Mouse (Mus musculus): ENCODE results near the gene Plekhs1. TPM values are rescaled to one million over a fixed set of nuclear protein-coding genes. Genes with fewer than 3 reads are reported as not detected.

The Plekhs1 gene
- polyA plus RNA-seq, 1 experiment = 0.02 TPM

- 85% methylated on average over 7 of the region's 7 CpGs for WGBS
- H3K4me3 ChIP-seq (ENCODE audit: extremely low read depth, insufficient read depth, insufficient read length) = no peak overlapping the region
- TF ChIP-seq POLR2A (IDR thresholded peaks at IDR 0.05; ENCODE audit: low read depth, low read length) (no peak), CTCF (IDR thresholded peaks at IDR 0.05; ENCODE audit: extremely low read depth, insufficient read depth, insufficient read length, insufficient replicate concordance) (no peak)
- no peaks in the 10 kb centered on the region for H3K4me1 ChIP-seq (ENCODE audit: control insufficient read depth, insufficient read depth, insufficient read length)
- DNase-seq (ENCODE audit: low read depth in 1 of 2, low spot score in 2 of 2) = no peak
- no peak overlapping the region for H3K27ac ChIP-seq (ENCODE audit: insufficient read depth, low read length)
- H3K27me3 ChIP-seq (ENCODE audit: control insufficient read depth, insufficient read depth, low read length) = no peaks in the 10 kb centered on the region
- peaks cover 17% of the 10 kb centered on the region for H3K36me3 ChIP-seq (ENCODE audit: control insufficient read depth, insufficient read depth, low read length)
These were observed 22.9 kb upstream of the Plekhs1 start for GRCm38 (mm10) chr19:56438357-56439071.

- no peak overlapping the region for H3K4me3 ChIP-seq (ENCODE audit: extremely low read depth, insufficient read depth, insufficient read length)
- DNase-seq (ENCODE audit: low read depth in 1 of 2, low spot score in 2 of 2) = no peak
- TF ChIP-seq POLR2A (IDR thresholded peaks at IDR 0.05; ENCODE audit: low read depth, low read length) (no peak), CTCF (IDR thresholded peaks at IDR 0.05; ENCODE audit: extremely low read depth, insufficient read depth, insufficient read length, insufficient replicate concordance) (no peak)
- H3K4me1 ChIP-seq (ENCODE audit: control insufficient read depth, insufficient read depth, insufficient read length) = no peaks in the 10 kb centered on the region
- WGBS = 76% methylated on average over 6 of the region's 6 CpGs
- no peaks in the 10 kb centered on the region for H3K27me3 ChIP-seq (ENCODE audit: control insufficient read depth, insufficient read depth, low read length)
- H3K36me3 ChIP-seq (ENCODE audit: control insufficient read depth, insufficient read depth, low read length) = peaks cover 14% of the 10 kb centered on the region
- H3K27ac ChIP-seq (ENCODE audit: insufficient read depth, low read length) = no peak overlapping the region
These were observed 22.4 kb upstream of the Plekhs1 start for GRCm38 (mm10) chr19:56439072-56439434.

DNA sequence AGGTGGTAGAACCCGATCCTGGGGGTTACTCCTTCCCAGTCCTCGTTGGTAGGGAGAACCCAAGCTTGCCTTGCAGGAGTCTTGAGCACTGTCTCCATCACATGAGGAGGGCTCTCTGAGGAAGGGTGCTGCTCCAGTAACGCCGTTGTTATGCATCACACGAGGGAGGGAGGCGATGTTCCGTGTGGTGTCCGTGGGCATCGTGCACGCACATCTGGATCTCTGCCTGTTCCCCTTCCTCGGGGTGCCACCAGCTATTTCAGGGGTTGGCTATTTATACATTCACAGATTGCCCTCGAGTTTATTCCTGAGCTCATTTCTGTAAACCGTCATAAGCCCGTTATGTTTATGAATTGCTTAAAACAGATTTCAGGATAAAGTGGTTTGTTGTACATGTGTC, 18.0 kb upstream of the Plekhs1 start:
- 86% methylated on average over 14 of the region's 14 CpGs for WGBS
- Histone ChIP-seq H3K4me3 (ENCODE audit: extremely low read depth, insufficient read depth, insufficient read length) (no peak overlapping the region), H3K27me3 (ENCODE audit: control insufficient read depth, insufficient read depth, low read length) (no peaks in the 10 kb centered on the region), H3K27ac (ENCODE audit: insufficient read depth, low read length) (no peak overlapping the region), H3K36me3 (ENCODE audit: control insufficient read depth, insufficient read depth, low read length) (no peaks in the 10 kb centered on the region), H3K4me1 (ENCODE audit: control insufficient read depth, insufficient read depth, insufficient read length) (no peaks in the 10 kb centered on the region)
- no peak for DNase-seq (ENCODE audit: low read depth in 1 of 2, low spot score in 2 of 2)
- no peak for TF ChIP-seq CTCF (IDR thresholded peaks at IDR 0.05; ENCODE audit: extremely low read depth, insufficient read depth, insufficient read length, insufficient replicate concordance)
- no peak for TF ChIP-seq POLR2A (IDR thresholded peaks at IDR 0.05; ENCODE audit: low read depth, low read length)

- no peak overlapping the region for H3K4me3 ChIP-seq (ENCODE audit: extremely low read depth, insufficient read depth, insufficient read length)
- TF ChIP-seq POLR2A (IDR thresholded peaks at IDR 0.05; ENCODE audit: low read depth, low read length) (no peak), CTCF (IDR thresholded peaks at IDR 0.05; ENCODE audit: extremely low read depth, insufficient read depth, insufficient read length, insufficient replicate concordance) (no peak)
- 96% methylated on average over 4 of the region's 4 CpGs for WGBS
- no peaks in the 10 kb centered on the region for H3K4me1 ChIP-seq (ENCODE audit: control insufficient read depth, insufficient read depth, insufficient read length)
- no peak for DNase-seq (ENCODE audit: low read depth in 1 of 2, low spot score in 2 of 2)
- H3K27ac ChIP-seq (ENCODE audit: insufficient read depth, low read length) = no peak overlapping the region
- H3K27me3 ChIP-seq (ENCODE audit: control insufficient read depth, insufficient read depth, low read length) = no peaks in the 10 kb centered on the region
- H3K36me3 ChIP-seq (ENCODE audit: control insufficient read depth, insufficient read depth, low read length) = no peaks in the 10 kb centered on the region
These were observed 12.7 kb upstream of the Plekhs1 start for GRCm38 (mm10) chr19:56448784-56449183.

- WGBS = 90% methylated on average over 8 of the region's 8 CpGs
These were observed 11.9 kb upstream of the Plekhs1 start for GRCm38 (mm10) chr19:56449537-56449936.

DNA sequence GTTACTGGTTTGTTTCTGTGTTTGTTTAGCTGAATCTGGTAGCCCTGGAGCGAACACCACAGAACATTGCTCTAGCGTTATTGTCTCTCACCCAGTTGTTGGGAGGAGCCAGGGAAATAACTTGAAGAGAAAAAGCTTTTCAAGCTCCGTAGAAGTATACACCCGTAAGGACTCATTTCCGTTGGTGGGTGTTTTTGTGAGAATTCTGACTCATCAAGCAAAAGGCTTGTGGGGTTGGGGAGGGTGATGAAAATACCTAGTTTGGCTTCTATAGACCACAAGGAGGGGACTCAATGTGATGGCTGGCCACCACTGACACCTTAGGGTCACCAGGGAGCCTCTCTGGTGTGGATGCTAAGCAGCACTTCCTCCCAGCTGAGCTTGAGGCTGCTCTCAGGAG, 10.5 kb upstream of the Plekhs1 start:
- H3K36me3 ChIP-seq (ENCODE audit: control insufficient read depth, insufficient read depth, low read length) = no peaks in the 10 kb centered on the region
- no peak overlapping the region for H3K27ac ChIP-seq (ENCODE audit: insufficient read depth, low read length)
- H3K4me1 ChIP-seq (ENCODE audit: control insufficient read depth, insufficient read depth, insufficient read length) = no peaks in the 10 kb centered on the region
- H3K27me3 ChIP-seq (ENCODE audit: control insufficient read depth, insufficient read depth, low read length) = no peaks in the 10 kb centered on the region
- TF ChIP-seq POLR2A (IDR thresholded peaks at IDR 0.05; ENCODE audit: low read depth, low read length) (no peak), CTCF (IDR thresholded peaks at IDR 0.05; ENCODE audit: extremely low read depth, insufficient read depth, insufficient read length, insufficient replicate concordance) (no peak)
- no peak for DNase-seq (ENCODE audit: low read depth in 1 of 2, low spot score in 2 of 2)
- WGBS = 60% methylated on average over 5 of the region's 5 CpGs
- no peak overlapping the region for H3K4me3 ChIP-seq (ENCODE audit: extremely low read depth, insufficient read depth, insufficient read length)

More at GRCm38 (mm10) chr19:56449537-56449936, 11.9 kb upstream of the Plekhs1 start:
- no peak overlapping the region for H3K27ac ChIP-seq (ENCODE audit: insufficient read depth, low read length)
- H3K4me1 ChIP-seq (ENCODE audit: control insufficient read depth, insufficient read depth, insufficient read length) = no peaks in the 10 kb centered on the region
- no peak overlapping the region for H3K4me3 ChIP-seq (ENCODE audit: extremely low read depth, insufficient read depth, insufficient read length)
- no peak for DNase-seq (ENCODE audit: low read depth in 1 of 2, low spot score in 2 of 2)
- no peaks in the 10 kb centered on the region for H3K27me3 ChIP-seq (ENCODE audit: control insufficient read depth, insufficient read depth, low read length)
- TF ChIP-seq CTCF (IDR thresholded peaks at IDR 0.05; ENCODE audit: extremely low read depth, insufficient read depth, insufficient read length, insufficient replicate concordance) (no peak), POLR2A (IDR thresholded peaks at IDR 0.05; ENCODE audit: low read depth, low read length) (no peak)
- no peaks in the 10 kb centered on the region for H3K36me3 ChIP-seq (ENCODE audit: control insufficient read depth, insufficient read depth, low read length)

GRCm38 (mm10) chr19:56451867-56452266, 9.6 kb upstream of the Plekhs1 start:
- Histone ChIP-seq H3K27ac (ENCODE audit: insufficient read depth, low read length) (no peak overlapping the region), H3K4me3 (ENCODE audit: extremely low read depth, insufficient read depth, insufficient read length) (no peak overlapping the region), H3K36me3 (ENCODE audit: control insufficient read depth, insufficient read depth, low read length) (no peaks in the 10 kb centered on the region), H3K27me3 (ENCODE audit: control insufficient read depth, insufficient read depth, low read length) (no peaks in the 10 kb centered on the region), H3K4me1 (ENCODE audit: control insufficient read depth, insufficient read depth, insufficient read length) (no peaks in the 10 kb centered on the region)
- no peak for TF ChIP-seq CTCF (IDR thresholded peaks at IDR 0.05; ENCODE audit: extremely low read depth, insufficient read depth, insufficient read length, insufficient replicate concordance)
- no peak for TF ChIP-seq POLR2A (IDR thresholded peaks at IDR 0.05; ENCODE audit: low read depth, low read length)
- DNase-seq (ENCODE audit: low read depth in 1 of 2, low spot score in 2 of 2) = no peak
- 81% methylated on average over 4 of the region's 4 CpGs for WGBS
